Mouse (Mus musculus) G1E-ER4 (cell line): ENCODE data around the gene Wdr45. TPM values are rescaled to one million over a fixed set of nuclear protein-coding genes. Genes with fewer than 3 reads are reported as not detected.
"Not testable (repeated sequence)": the region's sequence is repeated elsewhere in the genome, so short reads cannot be mapped to it uniquely, and the experiment has no call there.

ENCODE experiments used
- GATA1 ChIP-seq: IDR thresholded peaks from one replicate; pipeline ENCODE4 v1.8.0; 2012; ENCODE audit warnings: low read length, inconsistent platforms
- polyA plus RNA-seq: library from polyadenylated mRNA; stranded (reverse); fragments of >175 nt; gene quantifications from 2 replicates; pipeline ENCODE4 v1.2.3, GENCODE M21; 2012

The Wdr45 gene
- polyA plus RNA-seq: 14.2 and 17.0 TPM in 2 replicates

GRCm38 (mm10) chrX:7714135-7714899 lies at the start of gene Wdr45:
Wdr45 (plus strand) TSS chrX:7714333.
- TF ChIP-seq GATA1: not testable (repeated sequence)

- no peak for TF ChIP-seq GATA1
Measured at GRCm38 (mm10) chrX:7664791-7665190, 49.3 kb upstream of the Wdr45 start.

- TF ChIP-seq GATA1: no peak
Measured at GRCm38 (mm10) chrX:7665739-7666502, 48.2 kb upstream of the Wdr45 start.

- TF ChIP-seq GATA1: no peak
Measured at GRCm38 (mm10) chrX:7670390-7670881, 43.7 kb upstream of the Wdr45 start.

GRCm38 (mm10) chrX:7670921-7671623 lies 43.1 kb upstream of the Wdr45 start, which contains the start of gene Plp2:
Plp2 (minus strand) TSS chrX:7671390.
- TF ChIP-seq GATA1: no peak

- no peak for TF ChIP-seq GATA1
Measured at GRCm38 (mm10) chrX:7672739-7673138, 41.4 kb upstream of the Wdr45 start.

GRCm38 (mm10) chrX:7673578-7674281 lies 40.4 kb upstream of the Wdr45 start:
- TF ChIP-seq GATA1: no peak

GRCm38 (mm10) chrX:7674284-7675000 lies 39.7 kb upstream of the Wdr45 start:
- TF ChIP-seq GATA1: no peak

GRCm38 (mm10) chrX:7675001-7675380 lies 39.1 kb upstream of the Wdr45 start:
- no peak for TF ChIP-seq GATA1

- no peak for TF ChIP-seq GATA1
Measured at GRCm38 (mm10) chrX:7678986-7679385, 35.1 kb upstream of the Wdr45 start.

GRCm38 (mm10) chrX:7679405-7680056 lies 34.6 kb upstream of the Wdr45 start:
- TF ChIP-seq GATA1: no peak

GRCm38 (mm10) chrX:7680057-7680412 lies 34.1 kb upstream of the Wdr45 start:
- TF ChIP-seq GATA1: no peak

GRCm38 (mm10) chrX:7680864-7681263 lies 33.3 kb upstream of the Wdr45 start, which contains the start of gene Magix:
Magix (minus strand) TSS chrX:7681251.
- TF ChIP-seq GATA1: no peak

- TF ChIP-seq GATA1: no peak
Measured at GRCm38 (mm10) chrX:7688321-7688720, 25.8 kb upstream of the Wdr45 start.
